Mouse (Mus musculus) kidney, embryonic 14.5 days (tissue): ENCODE measurements around the gene 4933411K16Rik. TPM values are rescaled to one million over a fixed set of nuclear protein-coding genes. Genes with fewer than 3 reads are reported as not detected.
A peak's percentile ranks its signal among the peaks of the same experiment; 100 is the strongest.

ENCODE experiments used
- ATAC-seq: fragments of 200-750 bp; cut with Nextera tagmentation; 2 replicates; pipeline ENCODE4 v1.8.0; 2017; ENCODE audit warnings: moderate number of reproducible peaks, mild to moderate bottlenecking, moderate TSS enrichment, moderate library complexity; ENCODE audit not compliant: low FRiP score, low TSS enrichment
- H3K27ac ChIP-seq: fragments of 300-500 bp; sonication (generic); 2 replicates; pipeline ENCODE4 v1.5.1; 2014; ENCODE audit warnings: low read depth, mild to moderate bottlenecking, low read length, moderate library complexity, mixed read lengths
- H3K27me3 ChIP-seq: fragments of 300-500 bp; sonication (generic); 2 replicates; pipeline ENCODE4 v1.6.1; 2014; ENCODE audit warnings: mild to moderate bottlenecking, low read length; ENCODE audit not compliant: control insufficient read depth, insufficient read depth
- H3K36me3 ChIP-seq: fragments of 300-500 bp; sonication (generic); 2 replicates; pipeline ENCODE4 v1.6.1; 2014; ENCODE audit warnings: low read length, mixed read lengths; ENCODE audit not compliant: control insufficient read depth, insufficient read depth
- H3K4me1 ChIP-seq: fragments of 300-500 bp; sonication (generic); 2 replicates; pipeline ENCODE4 v1.6.1; 2014; ENCODE audit warnings: low read length, mixed read lengths; ENCODE audit not compliant: control insufficient read depth, insufficient read depth
- H3K4me2 ChIP-seq: fragments of 300-500 bp; sonication (generic); replicated peaks from 2 replicates; pipeline ENCODE4 v1.6.1; 2014; ENCODE audit warnings: low read depth, mild to moderate bottlenecking, low read length
- H3K4me3 ChIP-seq: fragments of 300-500 bp; sonication (generic); 2 replicates; pipeline ENCODE4 v1.5.1; 2014; ENCODE audit warnings: mild to moderate bottlenecking, low read length
- H3K9ac ChIP-seq: fragments of 300-500 bp; sonication (generic); 2 replicates; pipeline ENCODE4 v1.6.1; 2014; ENCODE audit warnings: low read depth, mild to moderate bottlenecking, low read length, moderate library complexity
- H3K9me3 ChIP-seq: fragments of 300-500 bp; sonication (generic); 2 replicates; pipeline ENCODE4 v1.6.1; 2016; ENCODE audit warnings: low read length; ENCODE audit not compliant: control insufficient read depth
- WGBS: fragments of 180-500 bp; shearing (Covaris S2); extraction: QIAGEN DNeasy Blood & Tissue Kit; methylation state at CpG from one replicate; pipeline ENCODE4 v1.1.7; 2014; 5-methylcytosine and 5-hydroxymethylcytosine counted together
- polyA plus RNA-seq: library from polyadenylated mRNA; unstranded; fragments of >200 nt; fragmentation: Nextera tagmentation; extraction: Ambion mirVana; gene quantifications from 2 replicates; pipeline ENCODE4 v1.2.1, GENCODE M21; 2014

4933411K16Rik gene
- polyA plus RNA-seq = 0.33 and 0.61 TPM in 2 replicates

- Histone ChIP-seq H3K4me3 (no peak within 1 kb of the TSS), H3K36me3 (no peaks in the 10 kb centered on the region), H3K9ac (no peak within 1 kb of the TSS), H3K4me2 (no peak within 1 kb of the TSS), H3K27me3 (no peaks in the 10 kb centered on the region), H3K27ac (no peak within 1 kb of the TSS), H3K4me1 (no peaks in the 10 kb centered on the region), H3K9me3 (no peaks in the 10 kb centered on the region)
- 67% methylated on average over 4 of the region's 4 CpGs for WGBS
- no peak for ATAC-seq
Measured at GRCm38 (mm10) chr19:42051948-42052347, at the start of gene 4933411K16Rik. Gene 4933411K16Rik, plus strand, starts transcription at chr19:42052248.

- Histone ChIP-seq H3K27ac (no peak overlapping the region), H3K9me3 (no peaks in the 10 kb centered on the region), H3K36me3 (no peaks in the 10 kb centered on the region), H3K9ac (no peak overlapping the region), H3K4me3 (no peak overlapping the region), H3K4me2 (no peak overlapping the region), H3K27me3 (no peaks in the 10 kb centered on the region), H3K4me1 (peaks cover 45% of the 10 kb centered on the region)
- WGBS = 75% methylated on average over 6 of the region's 6 CpGs
- no peak for ATAC-seq
Measured at GRCm38 (mm10) chr19:42004258-42004657, 47.8 kb upstream of the 4933411K16Rik start.

GRCm38 (mm10) chr19:42005616-42006015, 46.4 kb upstream of the 4933411K16Rik start:
- H3K9me3 ChIP-seq = no peaks in the 10 kb centered on the region
- H3K4me1 ChIP-seq = peaks cover 41% of the 10 kb centered on the region
- H3K27me3 ChIP-seq = no peaks in the 10 kb centered on the region
- H3K36me3 ChIP-seq = no peaks in the 10 kb centered on the region
- H3K27ac ChIP-seq = 0 out of 2 replicates have a peak overlapping the region, but pooled peaks have one; percentile 8
- H3K4me3 ChIP-seq = no peak overlapping the region
- H3K9ac ChIP-seq = no peak overlapping the region
- 65% methylated on average over 3 of the region's 3 CpGs for WGBS
- H3K4me2 ChIP-seq = no peak overlapping the region
- ATAC-seq = no peak

- H3K4me2 ChIP-seq = no peak overlapping the region
- H3K9ac ChIP-seq = no peak overlapping the region
- H3K27ac ChIP-seq = no peak overlapping the region
- ATAC-seq = no peak
- no peak overlapping the region for H3K4me3 ChIP-seq
- H3K9me3 ChIP-seq = no peaks in the 10 kb centered on the region
- H3K27me3 ChIP-seq = no peaks in the 10 kb centered on the region
- H3K36me3 ChIP-seq = no peaks in the 10 kb centered on the region
- H3K4me1 ChIP-seq = peaks cover 37% of the 10 kb centered on the region
- WGBS = 45% methylated on average over 8 of the region's 8 CpGs
Measured at GRCm38 (mm10) chr19:42006568-42006967, 45.5 kb upstream of the 4933411K16Rik start.

GRCm38 (mm10) chr19:42008586-42008985, 43.5 kb upstream of the 4933411K16Rik start:
- H3K27ac ChIP-seq = peak overlapping the region; percentile 59; the same call in 1 of the 2 replicates

GRCm38 (mm10) chr19:42009067-42009466, 43.0 kb upstream of the 4933411K16Rik start:
- 24% methylated on average over 7 of the region's 7 CpGs for WGBS
- Histone ChIP-seq H3K36me3 (no peaks in the 10 kb centered on the region), H3K4me1 (peaks cover 35% of the 10 kb centered on the region), H3K9ac (no peak overlapping the region), H3K4me3 (no peak overlapping the region), H3K4me2 (no peak overlapping the region), H3K27ac (peak overlapping the region; percentile 59; the same call in 1 of the 2 replicates), H3K9me3 (no peaks in the 10 kb centered on the region), H3K27me3 (no peaks in the 10 kb centered on the region)
- no peak for ATAC-seq

More at GRCm38 (mm10) chr19:42008586-42008985, 43.5 kb upstream of the 4933411K16Rik start:
- no peak overlapping the region for H3K4me3 ChIP-seq
- no peak overlapping the region for H3K9ac ChIP-seq
- H3K4me1 ChIP-seq = peaks cover 35% of the 10 kb centered on the region
- no peak for ATAC-seq
- no peaks in the 10 kb centered on the region for H3K9me3 ChIP-seq
- 41% methylated on average over 3 of the region's 3 CpGs for whole genome bisulfite sequencing
- no peak overlapping the region for H3K4me2 ChIP-seq
- H3K36me3 ChIP-seq = no peaks in the 10 kb centered on the region
- no peaks in the 10 kb centered on the region for H3K27me3 ChIP-seq

- 37% methylated on average over 4 of the region's 4 CpGs for whole genome bisulfite sequencing
- no peak for ATAC-seq
- no peak overlapping the region for H3K27ac ChIP-seq
Measured at GRCm38 (mm10) chr19:42010436-42010835, 41.6 kb upstream of the 4933411K16Rik start.

GRCm38 (mm10) chr19:42011123-42011522, 40.9 kb upstream of the 4933411K16Rik start:
- no peaks in the 10 kb centered on the region for H3K27me3 ChIP-seq
- H3K4me1 ChIP-seq = peaks cover 24% of the 10 kb centered on the region
- 55% methylated on average over 7 of the region's 7 CpGs for WGBS
- H3K9ac ChIP-seq = no peak overlapping the region
- no peak overlapping the region for H3K27ac ChIP-seq
- H3K4me2 ChIP-seq = no peak overlapping the region
- ATAC-seq = 0 out of 2 replicates have a peak, but pooled peaks have one; percentile 17
- H3K4me3 ChIP-seq = no peak overlapping the region
- H3K9me3 ChIP-seq = no peaks in the 10 kb centered on the region
- no peaks in the 10 kb centered on the region for H3K36me3 ChIP-seq

More at GRCm38 (mm10) chr19:42010436-42010835, 41.6 kb upstream of the 4933411K16Rik start:
- Histone ChIP-seq H3K27me3 (no peaks in the 10 kb centered on the region), H3K9me3 (no peaks in the 10 kb centered on the region), H3K9ac (no peak overlapping the region), H3K4me1 (peaks cover 31% of the 10 kb centered on the region), H3K4me2 (no peak overlapping the region), H3K36me3 (no peaks in the 10 kb centered on the region), H3K4me3 (no peak overlapping the region)

GRCm38 (mm10) chr19:42014231-42014825, 37.7 kb upstream of the 4933411K16Rik start:
- Histone ChIP-seq H3K27me3 (no peaks in the 10 kb centered on the region), H3K9ac (no peak overlapping the region), H3K36me3 (no peaks in the 10 kb centered on the region), H3K4me3 (no peak overlapping the region), H3K4me2 (no peak overlapping the region), H3K9me3 (no peaks in the 10 kb centered on the region), H3K27ac (peak overlapping the region; percentile 47; the same call in 1 of the 2 replicates), H3K4me1 (peaks cover 27% of the 10 kb centered on the region)
- whole genome bisulfite sequencing = 52% methylated on average over 3 of the region's 3 CpGs
- peak; percentile 71 for ATAC-seq
